15 mouse cellular contexts compared by ENCODE assay signal in genomic region chr10:101373850-101374581, GRCm38 (mm10).
DNase-seq lines count a peak whose midpoint lies in the region; ATAC-seq and TF ChIP-seq lines count a peak whose summit lies in the region.
"Had no signal": no experiment of that assay in that cellular context is flagged by ENCODE, and none has a peak within 500 bp of the region (broad histone marks: within the 10 kb centered on the region; RNA-seq: fewer than 3 reads in every experiment).

No protein-coding gene starts in this region.

- TF ChIP-seq POLR2A in brain, embryonic 14.5 days (IDR thresholded peaks at IDR 0.05; ENCODE audit: borderline replicate concordance, extremely low read depth, insufficient read depth, insufficient read length, poor library complexity, severe bottlenecking) = no peak

- no peaks in the 10 kb centered on the region for H3K4me1 ChIP-seq in forebrain, embryonic 11.5 days (replicated peaks; ENCODE audit: control insufficient read depth, insufficient read depth, low read length)
- no peaks in the 10 kb centered on the region for H3K4me1 ChIP-seq in forebrain, embryonic 10.5 days
- H3K4me1 ChIP-seq in hindbrain, embryonic 11.5 days (replicated peaks; ENCODE audit: control insufficient read depth, insufficient read depth, low read length) = no peaks in the 10 kb centered on the region
- no peaks in the 10 kb centered on the region for H3K4me1 ChIP-seq in midbrain, embryonic 16.5 days (ENCODE audit: control insufficient read depth, insufficient read depth, low read length)
- H3K4me1 ChIP-seq: heart, embryonic 15.5 days had no signal

- H3K4me2 ChIP-seq in forebrain, embryonic 11.5 days (ENCODE audit: low read depth, low read length, severe bottlenecking) = no peak overlapping the region
- H3K4me2 ChIP-seq in hindbrain, embryonic 11.5 days (replicated peaks; ENCODE audit: low read depth, low read length) = no peak overlapping the region
- no peak overlapping the region for H3K4me2 ChIP-seq in midbrain, embryonic 16.5 days (ENCODE audit: low read length)
- H3K4me2 ChIP-seq: heart, embryonic 15.5 days; lung, embryonic 14.5 days had no signal

- H3K9me3 ChIP-seq in forebrain, embryonic 11.5 days (ENCODE audit: control insufficient read depth, low read length) = no peaks in the 10 kb centered on the region
- no peaks in the 10 kb centered on the region for H3K9me3 ChIP-seq in forebrain, embryonic 10.5 days
- no peaks in the 10 kb centered on the region for H3K9me3 ChIP-seq in hindbrain, embryonic 11.5 days (ENCODE audit: control insufficient read depth, low read length)
- no peaks in the 10 kb centered on the region for H3K9me3 ChIP-seq in midbrain, embryonic 16.5 days (replicated peaks; ENCODE audit: control insufficient read depth, low read length, poor library complexity, severe bottlenecking)
- H3K9me3 ChIP-seq: heart, embryonic 15.5 days had no signal

- H3K4me3 ChIP-seq in forebrain, embryonic 11.5 days (ENCODE audit: low read depth, low read length) = no peak overlapping the region
- no peak overlapping the region for H3K4me3 ChIP-seq in forebrain, embryonic 10.5 days
- H3K4me3 ChIP-seq in hindbrain, embryonic 11.5 days (ENCODE audit: low read depth, low read length) = no peak overlapping the region
- no peak overlapping the region for H3K4me3 ChIP-seq in midbrain, embryonic 16.5 days (ENCODE audit: low read depth, low read length)
- H3K4me3 ChIP-seq: heart, embryonic 15.5 days had no signal

- WGBS in forebrain, embryonic 11.5 days = 72% methylated on average over 9 of the region's 9 CpGs
- 88% methylated on average over 9 of the region's 9 CpGs for whole genome bisulfite sequencing in forebrain, embryonic 10.5 days
- WGBS in hindbrain, embryonic 11.5 days = 71% methylated on average over 9 of the region's 9 CpGs
- 34% methylated on average over 9 of the region's 9 CpGs for WGBS in midbrain, embryonic 16.5 days

- peak overlapping the region; percentile 25; the same call in 1 of the 2 replicates for H3K27ac ChIP-seq in forebrain, embryonic 11.5 days (ENCODE audit: low read depth, low read length)
- no peak overlapping the region for H3K27ac ChIP-seq in forebrain, embryonic 10.5 days
- no peak overlapping the region for H3K27ac ChIP-seq in hindbrain, embryonic 11.5 days (ENCODE audit: low read depth, low read length)
- peak overlapping the region; percentile 53; the same call in 1 of the 2 replicates for H3K27ac ChIP-seq in midbrain, embryonic 16.5 days (ENCODE audit: low read length)
- H3K27ac ChIP-seq: heart, embryonic 15.5 days had no signal

- no peak for TF ChIP-seq CTCF in brain, embryonic 14.5 days (IDR thresholded peaks at IDR 0.05; ENCODE audit: borderline replicate concordance, extremely low read depth, insufficient read depth, insufficient read length)

- no peaks in the 10 kb centered on the region for H3K36me3 ChIP-seq in forebrain, embryonic 11.5 days (ENCODE audit: control insufficient read depth, insufficient read depth, low read length)
- H3K36me3 ChIP-seq in forebrain, embryonic 10.5 days (replicated peaks) = no peaks in the 10 kb centered on the region
- no peaks in the 10 kb centered on the region for H3K36me3 ChIP-seq in hindbrain, embryonic 11.5 days (ENCODE audit: control insufficient read depth, insufficient read depth, low read length)
- no peaks in the 10 kb centered on the region for H3K36me3 ChIP-seq in midbrain, embryonic 16.5 days (ENCODE audit: control insufficient read depth, insufficient read depth, low read length)
- H3K36me3 ChIP-seq: heart, embryonic 15.5 days had no signal

- peak; percentile 86 for ATAC-seq in forebrain, embryonic 11.5 days (replicated peaks; ENCODE audit: low FRiP score)
- peak; percentile 88 for ATAC-seq in hindbrain, embryonic 11.5 days (ENCODE audit: low FRiP score)
- ATAC-seq in midbrain, embryonic 16.5 days = peak; percentile 87

- DNase-seq in forebrain, embryonic 11.5 days (ENCODE audit: low spot score) = no peak
- no peak for DNase-seq in forebrain, embryonic 10.5 days (ENCODE audit: extremely low spot score, low spot score)
- DNase-seq in brain, embryonic 14.5 days (ENCODE audit: low read depth) = peak; percentile 92
- DNase-seq in hindbrain, embryonic 11.5 days (ENCODE audit: low spot score) = peak; percentile 3
- no peak for DNase-seq in kidney, adult 9 months
- no peak for DNase-seq in gastrocnemius, adult 18-20 months (ENCODE audit: low spot score)
- no peak for DNase-seq in ovary, postnatal 36 days (ENCODE audit: low spot score)
- DNase-seq: adrenal gland, postnatal 10 days; embryo, embryonic 11 days; kidney, postnatal 25 days; layer of hippocampus, postnatal 36 days; liver; lung, embryonic 14.5 days had no signal

- H3K9ac ChIP-seq in forebrain, embryonic 11.5 days (ENCODE audit: low read length) = no peak overlapping the region
- no peak overlapping the region for H3K9ac ChIP-seq in hindbrain, embryonic 11.5 days (ENCODE audit: low read depth, low read length)
- H3K9ac ChIP-seq in midbrain, embryonic 16.5 days (ENCODE audit: low read depth, low read length) = no peak overlapping the region
- H3K9ac ChIP-seq: heart, embryonic 15.5 days; lung, embryonic 14.5 days had no signal

- no peaks in the 10 kb centered on the region for H3K27me3 ChIP-seq in forebrain, embryonic 11.5 days (ENCODE audit: control insufficient read depth, insufficient read depth, low read length)
- no peaks in the 10 kb centered on the region for H3K27me3 ChIP-seq in forebrain, embryonic 10.5 days (ENCODE audit: poor library complexity, severe bottlenecking)
- H3K27me3 ChIP-seq in hindbrain, embryonic 11.5 days (ENCODE audit: control insufficient read depth, insufficient read depth, low read length) = no peaks in the 10 kb centered on the region
- H3K27me3 ChIP-seq in midbrain, embryonic 16.5 days (ENCODE audit: control insufficient read depth, insufficient read depth, low read depth, low read length) = no peaks in the 10 kb centered on the region
- H3K27me3 ChIP-seq: heart, embryonic 15.5 days had no signal

Comparison
In these comparisons a context has a peak if more than half of its experiments do, and no peak if none do; other contexts are left out.
1. H3K27ac ChIP-seq: peak in forebrain, embryonic 11.5 days (single experiment) and midbrain, embryonic 16.5 days (single experiment); none in forebrain, embryonic 10.5 days (single experiment) and hindbrain, embryonic 11.5 days (single experiment).
2. DNase-seq: peak in brain, embryonic 14.5 days (single experiment) and hindbrain, embryonic 11.5 days (single experiment); none in forebrain, embryonic 11.5 days (single experiment), forebrain, embryonic 10.5 days (single experiment), kidney, adult 9 months (single experiment), gastrocnemius, adult 18-20 months (single experiment) and ovary, postnatal 36 days (single experiment).
3. Peak in every context shown above with its lines, with median percentiles within 50 percentile points of each other: ATAC-seq.